Mouse (Mus musculus): Measurements from ENCODE around the gene Ipp. TPM values are rescaled to one million over a fixed set of nuclear protein-coding genes. Genes with fewer than 3 reads are reported as not detected.
A peak's percentile ranks its signal among the peaks of the same experiment; 100 is the strongest.

Ipp gene
- total RNA-seq, 2 experiments from 2014 or later, result 17.5 to 20.1 TPM

DNA sequence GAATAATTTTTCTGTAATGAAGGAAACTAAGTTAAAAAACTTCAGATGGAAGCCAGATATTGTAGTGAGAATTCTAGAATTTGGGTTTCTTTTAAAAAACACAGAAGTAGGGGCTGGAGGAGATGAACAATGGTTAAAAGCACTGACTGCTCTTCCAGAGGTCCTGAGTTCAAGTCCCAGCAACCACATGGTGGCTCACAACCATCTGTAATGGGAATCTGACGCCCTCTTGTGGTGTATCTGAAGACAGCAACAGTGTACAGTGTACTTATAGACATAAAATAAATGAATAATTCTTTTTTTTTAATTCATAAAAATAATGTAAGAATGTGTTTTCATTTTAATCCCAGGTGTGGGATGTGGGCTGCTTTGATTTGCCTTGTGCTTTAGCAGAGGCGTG, 23.8 kb downstream of the Ipp start:
- TF ChIP-seq CTCF (conservative IDR thresholded peaks at IDR 0.05), result peak; percentile 61
- H3K27ac ChIP-seq, result no peak overlapping the region
- H3K4me3 ChIP-seq, result no peak overlapping the region
- DNase-seq (ENCODE audit: low spot score in 2 of 2), result no peak

DNA sequence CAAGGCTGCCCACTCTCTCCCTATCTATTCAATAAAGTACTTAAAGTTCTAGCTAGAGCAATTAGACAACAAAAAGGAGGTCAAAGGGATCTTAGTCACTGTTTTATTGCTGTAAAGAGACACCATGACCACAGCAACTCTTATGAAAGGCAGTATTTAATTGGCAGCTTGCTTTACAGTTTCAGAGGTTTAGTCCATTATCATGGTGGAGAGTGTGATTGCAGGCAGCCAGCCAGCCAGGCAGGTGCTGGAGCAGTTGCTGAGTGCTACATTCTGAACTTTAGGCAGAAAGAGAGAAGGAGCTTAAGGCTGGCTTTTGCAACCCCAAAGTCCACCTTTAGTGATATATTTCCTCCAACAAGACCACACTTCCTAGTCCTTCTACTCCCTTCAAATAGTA, 29.0 kb downstream of the Ipp start:
- Histone ChIP-seq H3K27ac (no peak overlapping the region), H3K4me3 (no peak overlapping the region)
- TF ChIP-seq CTCF (conservative IDR thresholded peaks at IDR 0.05), result no peak
- no peak for DNase-seq (ENCODE audit: low spot score in 2 of 2)

DNA sequence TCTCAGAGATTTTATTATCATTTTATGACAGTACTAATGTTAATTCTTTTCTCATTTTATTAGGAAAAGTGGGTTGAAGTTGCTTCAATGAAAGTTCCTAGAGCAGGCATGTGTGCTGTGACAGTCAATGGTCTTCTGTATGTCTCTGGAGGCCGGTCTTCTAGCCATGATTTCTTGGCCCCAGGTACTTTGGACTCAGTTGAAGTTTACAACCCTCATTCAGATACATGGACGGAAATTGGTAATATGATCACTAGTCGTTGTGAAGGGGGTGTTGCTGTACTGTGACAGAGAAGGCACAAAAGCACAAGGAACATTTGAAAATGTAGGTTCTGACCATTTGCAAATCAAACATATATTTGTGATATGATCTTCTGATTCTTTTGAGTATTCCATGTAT, 30.4 kb downstream of the Ipp start:
- H3K4me3 ChIP-seq, result no peak overlapping the region
- no peak for TF ChIP-seq CTCF (conservative IDR thresholded peaks at IDR 0.05)
- DNase-seq (ENCODE audit: low spot score in 2 of 2), result no peak
- no peak overlapping the region for H3K27ac ChIP-seq

DNA sequence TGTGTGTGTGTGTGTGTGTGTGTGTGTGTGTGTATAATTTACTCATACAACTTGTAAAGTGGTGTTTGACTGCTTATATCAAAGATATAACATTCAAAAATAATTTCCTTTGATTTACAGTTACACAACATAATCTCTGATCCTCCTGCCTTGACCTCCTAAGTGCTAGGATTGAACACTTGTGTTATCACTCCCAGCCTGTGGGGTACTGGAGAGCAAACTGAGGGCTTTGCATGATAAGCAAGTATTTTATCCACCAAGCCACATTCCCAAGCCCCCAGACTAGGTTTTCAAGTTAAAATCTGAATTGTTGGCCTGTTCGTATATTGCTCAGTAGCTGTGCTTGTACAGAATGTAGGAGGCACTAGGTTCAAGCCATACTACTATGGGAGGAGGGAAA, 43.1 kb downstream of the Ipp start:
- Histone ChIP-seq H3K4me3 (no peak overlapping the region), H3K27ac (no peak overlapping the region)
- TF ChIP-seq CTCF (conservative IDR thresholded peaks at IDR 0.05), result no peak
- DNase-seq (ENCODE audit: low spot score in 2 of 2), result no peak

DNA sequence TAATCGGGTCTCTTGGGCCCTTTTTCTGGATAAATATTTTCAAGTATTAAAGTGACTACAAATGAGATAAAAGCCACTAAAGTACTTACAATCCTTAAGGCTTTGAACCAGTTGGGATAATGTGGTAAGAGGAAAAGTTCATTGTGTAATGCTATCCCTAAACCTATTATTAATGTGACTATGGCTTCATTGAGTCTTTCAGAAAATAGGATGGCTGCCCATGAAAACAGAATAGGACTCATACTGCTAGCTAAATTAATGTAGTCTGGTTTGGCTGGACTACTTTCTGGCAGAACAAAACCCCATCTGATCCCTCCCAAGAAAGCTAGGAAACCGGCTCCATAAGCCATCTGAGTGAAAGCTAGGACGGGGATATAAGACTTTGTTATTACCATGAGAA, 45.7 kb downstream of the Ipp start:
- no peak overlapping the region for H3K27ac ChIP-seq
- no peak for DNase-seq (ENCODE audit: low spot score in 2 of 2)
- no peak overlapping the region for H3K4me3 ChIP-seq
- TF ChIP-seq CTCF (conservative IDR thresholded peaks at IDR 0.05), result no peak

DNA sequence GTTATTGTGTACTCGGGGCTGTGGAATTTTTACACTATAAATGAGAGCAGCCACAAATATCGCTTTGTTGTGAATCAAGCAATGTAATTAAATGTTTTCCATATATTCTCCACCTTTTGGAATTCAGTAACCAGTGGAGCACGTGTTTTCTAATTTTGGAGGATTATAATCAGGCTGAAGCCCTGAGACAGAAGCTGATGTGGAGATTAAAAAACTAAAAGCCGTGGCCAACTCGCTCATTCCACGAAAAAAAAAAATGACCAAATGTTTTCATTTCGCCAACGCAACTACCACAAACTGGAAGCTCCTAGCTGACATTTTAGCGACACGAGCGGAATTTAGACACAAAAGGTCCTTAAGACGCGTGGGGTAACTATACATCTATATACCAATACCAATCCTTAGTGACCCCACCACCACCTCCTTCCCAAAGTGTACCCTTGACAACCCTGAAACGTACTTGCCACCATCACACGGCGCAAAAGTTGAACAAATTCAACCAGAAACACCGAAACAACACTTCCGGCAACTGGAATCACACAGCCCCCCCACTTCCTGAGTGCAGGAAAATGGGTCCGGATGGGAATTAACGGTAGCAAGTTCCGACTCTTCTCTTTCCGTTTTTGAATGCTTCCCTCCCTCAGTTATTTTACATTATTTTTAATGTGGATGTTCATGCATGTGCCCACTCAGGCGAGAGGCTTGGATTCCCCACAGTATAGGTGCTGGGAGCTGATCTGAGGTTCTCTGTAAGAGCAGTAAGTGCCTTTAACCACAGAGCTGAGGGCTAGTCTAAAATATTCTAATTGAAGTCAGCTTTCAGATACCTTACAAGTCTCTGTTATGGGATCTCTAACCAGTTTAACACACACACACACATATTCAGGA, 48.3 kb downstream of the Ipp start, which contains the start of gene Tmem69:
Gene Tmem69 (minus strand): TSS at position 524 of the 888 bp plus-strand sequence.
- peak; percentile 81 to 83 for DNase-seq (ENCODE audit: low spot score in 2 of 2)
- peak within 1 kb of the TSS; percentile 79 for H3K4me3 ChIP-seq
- H3K27ac ChIP-seq, result peak within 1 kb of the TSS; percentile 97
- no peak for TF ChIP-seq CTCF (conservative IDR thresholded peaks at IDR 0.05)

DNA sequence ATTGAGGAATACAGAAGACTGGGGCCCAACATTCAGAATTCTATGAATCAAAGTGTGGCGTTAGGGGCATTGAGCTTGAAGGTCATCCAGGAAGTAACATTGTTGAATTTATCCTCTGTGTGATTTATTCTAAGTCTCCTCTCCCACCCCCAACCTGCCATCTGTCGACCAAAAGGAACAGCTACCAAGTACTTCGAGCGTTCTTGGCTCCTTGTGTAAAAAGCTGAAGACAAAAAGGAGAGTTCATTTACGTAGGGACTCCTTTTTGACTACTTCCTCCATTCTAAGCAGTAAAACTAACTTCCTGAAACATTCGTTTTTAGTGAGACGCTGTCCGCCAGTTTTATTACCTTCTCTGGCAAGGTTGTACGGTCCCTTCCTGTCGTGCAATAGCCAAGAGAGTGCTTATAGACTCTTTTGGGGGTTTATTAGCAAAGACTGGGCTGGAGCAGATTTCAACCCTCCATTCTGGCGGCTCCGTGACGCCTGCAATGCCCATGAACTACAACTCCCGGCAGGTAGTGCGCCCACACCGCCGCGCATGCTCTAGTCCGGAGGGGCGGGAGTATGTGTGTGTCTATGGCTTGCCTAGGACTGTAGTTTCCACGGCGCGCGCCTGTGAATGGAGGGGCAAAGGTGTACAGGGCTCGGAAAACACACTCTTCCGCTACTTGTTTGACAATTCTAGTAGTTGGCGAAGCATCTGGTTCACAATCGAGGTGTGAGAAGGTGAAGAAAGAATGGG, 49.4 kb downstream of the Ipp start:
- no peak for TF ChIP-seq CTCF (conservative IDR thresholded peaks at IDR 0.05)

DNA sequence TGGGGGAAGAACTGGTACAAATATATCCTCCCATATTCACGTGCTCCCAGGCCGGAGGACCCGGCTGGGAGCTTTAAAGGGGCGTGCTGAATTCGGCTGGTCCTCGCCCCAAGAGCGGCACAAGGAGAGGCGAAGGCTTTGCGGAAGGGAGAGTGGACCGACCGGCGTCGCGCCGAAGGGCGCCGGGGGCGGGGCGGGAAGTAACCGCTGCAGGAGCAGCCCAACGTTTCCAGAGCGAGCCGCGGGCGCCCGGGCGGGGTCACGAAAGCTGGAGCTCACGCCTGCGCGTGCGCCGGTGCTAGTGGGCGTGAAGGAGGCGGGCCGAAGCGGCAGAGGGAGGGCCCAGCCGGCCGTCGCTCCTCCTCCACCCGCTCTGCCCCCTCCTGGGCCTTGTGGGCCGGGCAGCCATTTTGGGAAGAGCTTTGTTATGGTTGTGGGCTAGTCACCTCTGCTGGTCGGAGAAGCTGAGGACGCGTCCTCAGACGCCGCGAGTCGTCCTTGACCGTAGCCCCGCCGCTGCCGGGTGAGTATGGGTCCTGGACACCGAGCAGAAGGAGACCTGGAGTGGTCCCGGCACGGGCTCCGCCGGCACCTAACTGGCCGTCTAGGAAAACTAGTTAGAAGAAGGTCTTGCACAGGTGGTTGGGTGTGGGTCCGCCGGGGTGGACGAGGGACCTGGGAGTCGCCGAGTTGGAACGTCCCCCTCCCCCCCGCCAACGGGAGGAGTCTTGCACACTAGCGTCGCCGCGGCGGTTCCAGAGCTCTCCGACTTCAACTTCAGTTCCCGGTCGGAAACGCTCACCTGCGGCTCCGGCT, 50.2 kb downstream of the Ipp start, which contains the start of gene Gpbp1l1:
Gene Gpbp1l1 (plus strand): TSS at position 353 of the 816 bp plus-strand sequence.
- DNase-seq (ENCODE audit: low spot score in 2 of 2), result peak; percentile 98
- TF ChIP-seq CTCF (conservative IDR thresholded peaks at IDR 0.05), result peak; percentile 68
- peak within 1 kb of the TSS; percentile 79 for H3K4me3 ChIP-seq
- peak within 1 kb of the TSS; percentile 97 for H3K27ac ChIP-seq

More for the DNA sequence above, 49.4 kb downstream of the Ipp start:
- Histone ChIP-seq H3K27ac (peak overlapping the region; percentile 97), H3K4me3 (peak overlapping the region; percentile 79)
- DNase-seq (ENCODE audit: low spot score in 2 of 2), result peak; percentile 93 to 95

DNA sequence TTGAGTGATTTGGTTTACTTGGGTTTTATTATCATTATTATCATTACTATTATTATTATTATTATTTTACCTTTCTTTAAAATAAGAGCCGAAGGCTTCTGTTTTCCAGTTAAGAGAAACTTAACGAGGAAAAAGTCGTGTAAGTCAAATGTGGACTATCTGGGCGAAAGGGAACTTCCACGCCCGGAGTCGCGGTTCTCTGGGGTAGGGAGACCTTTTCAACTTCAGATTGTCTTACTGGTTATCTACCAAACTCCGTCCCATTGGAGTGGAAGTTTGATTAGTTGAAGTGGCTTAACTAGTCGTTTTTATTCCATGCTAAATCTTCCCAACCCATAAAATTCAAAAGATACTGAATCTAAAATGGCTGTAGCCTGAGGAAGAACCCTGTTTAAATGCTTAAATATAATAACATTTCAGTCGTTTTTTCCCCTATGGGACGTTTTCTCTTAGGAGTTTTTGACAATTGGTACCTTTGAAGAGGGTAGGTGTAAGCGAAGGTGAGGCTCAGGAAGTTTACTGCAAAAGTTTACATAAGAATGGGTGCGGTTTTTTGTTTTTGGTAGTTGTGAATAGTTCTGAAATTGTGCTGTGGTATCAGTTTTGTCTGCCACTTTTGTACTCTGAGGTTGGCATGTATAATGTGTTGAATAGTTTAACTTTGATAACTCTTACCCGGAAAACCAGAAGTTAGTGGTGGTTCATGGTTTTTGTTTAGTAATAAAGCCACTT, 51.0 kb downstream of the Ipp start:
- no peak for DNase-seq (ENCODE audit: low spot score in 2 of 2)
- Histone ChIP-seq H3K27ac (peak overlapping the region; percentile 97), H3K4me3 (peak overlapping the region; percentile 79)
- TF ChIP-seq CTCF (conservative IDR thresholded peaks at IDR 0.05), result no peak

Other genes with a start within 250 kb of the Ipp start
- gene Mast2, start 43.4 kb upstream of the Ipp start, total RNA-seq (2021), result 10 to 100 TPM; 88.7 to 98.0 TPM
- gene Tmem69, start 48.4 kb downstream of the Ipp start, total RNA-seq (2021), result 10 to 100 TPM; 11.4 to 13.3 TPM
- gene Gpbp1l1, start 50.1 kb downstream of the Ipp start, total RNA-seq (2021), result 10 to 100 TPM; 38.2 to 45.0 TPM
- 1 to 10 TPM; 5.7 to 7.4 TPM for gene Ccdc17, start 89.1 kb downstream of the Ipp start, total RNA-seq (2021)
- gene Nasp, start 120.4 kb downstream of the Ipp start, total RNA-seq (2021), result 10 to 100 TPM; 28.0 to 32.5 TPM
- gene Akr1a1, start 144.1 kb downstream of the Ipp start, total RNA-seq (2021), result 100 to 1,000 TPM; 376 to 387 TPM
- gene Prdx1, start 178.0 kb downstream of the Ipp start, total RNA-seq (2021), result 100 to 1,000 TPM; 143 to 151 TPM
- gene Mmachc, start 200.9 kb downstream of the Ipp start, total RNA-seq (2021), result 10 to 100 TPM; 16.4 to 20.8 TPM
- 1 to 10 TPM; 3.9 to 6.0 TPM for gene Ccdc163, start 201.0 kb downstream of the Ipp start, total RNA-seq (2021)
- gene Tesk2, start 213.4 kb downstream of the Ipp start, total RNA-seq (2021), result 1 to 10 TPM; 4.2 to 4.8 TPM

Measured in layer of hippocampus, adult 2 months (tissue).